18 mouse cellular contexts compared by ENCODE assay signal in genomic region chr4:107568159-107568558, GRCm38 (mm10).
DNase-seq lines count a peak whose midpoint lies in the region; ATAC-seq and TF ChIP-seq lines count a peak whose summit lies in the region.
"Had no signal": no experiment of that assay in that cellular context is flagged by ENCODE, and none has a peak within 500 bp of the region (broad histone marks: within the 10 kb centered on the region; RNA-seq: fewer than 3 reads in every experiment).

No protein-coding gene starts in this region.

- WGBS in forebrain, embryonic 10.5 days = 71% methylated on average over 21 of the region's 21 CpGs
- WGBS in forebrain, embryonic 15.5 days = 61% methylated on average over 21 of the region's 21 CpGs
- 72% methylated on average over 21 of the region's 21 CpGs for WGBS in kidney, postnatal 0 days
- WGBS in hindbrain, postnatal 0 days = 63% methylated on average over 21 of the region's 21 CpGs

- no peaks in the 10 kb centered on the region for H3K36me3 ChIP-seq in forebrain, embryonic 10.5 days (replicated peaks)
- no peaks in the 10 kb centered on the region for H3K36me3 ChIP-seq in forebrain, embryonic 15.5 days
- no peaks in the 10 kb centered on the region for H3K36me3 ChIP-seq in kidney, postnatal 0 days (ENCODE audit: insufficient read depth, low read length)
- no peaks in the 10 kb centered on the region for H3K36me3 ChIP-seq in CH12.LX (replicated peaks in 1 of 2; ENCODE audit: control insufficient read depth in 1 of 2, insufficient read depth in 1 of 2, low read length in 1 of 2)
- no peaks in the 10 kb centered on the region for H3K36me3 ChIP-seq in hindbrain, postnatal 0 days (ENCODE audit: insufficient read depth, low read length)
- H3K36me3 ChIP-seq: liver, embryonic 12.5 days had no signal

- H3K9ac ChIP-seq in forebrain, embryonic 15.5 days (replicated peaks) = no peak overlapping the region
- H3K9ac ChIP-seq in kidney, postnatal 0 days (ENCODE audit: low read depth, low read length) = no peak overlapping the region
- no peak overlapping the region for H3K9ac ChIP-seq in CH12.LX (ENCODE audit: insufficient read depth, low read depth)
- no peak overlapping the region for H3K9ac ChIP-seq in hindbrain, postnatal 0 days (replicated peaks; ENCODE audit: low read length)
- H3K9ac ChIP-seq: liver, embryonic 12.5 days had no signal

- peaks cover 41% of the 10 kb centered on the region for H3K27me3 ChIP-seq in forebrain, embryonic 10.5 days (ENCODE audit: poor library complexity, severe bottlenecking)
- no peaks in the 10 kb centered on the region for H3K27me3 ChIP-seq in forebrain, embryonic 15.5 days
- no peaks in the 10 kb centered on the region for H3K27me3 ChIP-seq in kidney, postnatal 0 days (ENCODE audit: insufficient read depth, low read length)
- H3K27me3 ChIP-seq in CH12.LX (replicated peaks) = peaks cover 3% of the 10 kb centered on the region
- H3K27me3 ChIP-seq in hindbrain, postnatal 0 days (ENCODE audit: insufficient read depth, low read length) = no peaks in the 10 kb centered on the region

- no peaks in the 10 kb centered on the region for H3K9me3 ChIP-seq in forebrain, embryonic 10.5 days
- no peaks in the 10 kb centered on the region for H3K9me3 ChIP-seq in forebrain, embryonic 15.5 days
- H3K9me3 ChIP-seq in kidney, postnatal 0 days (replicated peaks; ENCODE audit: low read length) = no peaks in the 10 kb centered on the region
- no peaks in the 10 kb centered on the region for H3K9me3 ChIP-seq in CH12.LX (replicated peaks; ENCODE audit: low read length)
- H3K9me3 ChIP-seq in hindbrain, postnatal 0 days (ENCODE audit: low read length) = no peaks in the 10 kb centered on the region
- H3K9me3 ChIP-seq: liver, embryonic 12.5 days had no signal

- ATAC-seq in forebrain, embryonic 15.5 days (replicated peaks) = no peak
- ATAC-seq in kidney, postnatal 0 days (replicated peaks; ENCODE audit: low FRiP score, low read depth) = no peak
- no peak for ATAC-seq in hindbrain, postnatal 0 days
- ATAC-seq: liver, embryonic 12.5 days had no signal

- peak overlapping the region; percentile 74 for H3K27ac ChIP-seq in forebrain, embryonic 10.5 days
- H3K27ac ChIP-seq in forebrain, embryonic 15.5 days (replicated peaks) = no peak overlapping the region
- no peak overlapping the region for H3K27ac ChIP-seq in kidney, postnatal 0 days
- no peak overlapping the region for H3K27ac ChIP-seq in CH12.LX (ENCODE audit: insufficient read depth, low read depth)
- H3K27ac ChIP-seq in hindbrain, postnatal 0 days = no peak overlapping the region
- H3K27ac ChIP-seq: liver, embryonic 12.5 days had no signal

- peak; percentile 51 for TF ChIP-seq CTCF in kidney, postnatal 0 days (IDR thresholded peaks at IDR 0.05; ENCODE audit: low read depth)
- peak in 1 of 2 experiments; percentile 31; a peak in 2 of 4 replicates for TF ChIP-seq CTCF in CH12.LX (conservative IDR thresholded peaks at IDR 0.05 in 1 of 2, IDR thresholded peaks at IDR 0.05 in 1 of 2; ENCODE audit: low read depth in 2 of 2, low read length in 2 of 2)
- peak; percentile 54 for TF ChIP-seq CTCF in hindbrain, postnatal 0 days (IDR thresholded peaks at IDR 0.05; ENCODE audit: low read depth)

- H3K79me2 ChIP-seq in CH12.LX (replicated peaks; ENCODE audit: control insufficient read depth, extremely low read depth, insufficient read depth, poor library complexity, severe bottlenecking) = no peaks in the 10 kb centered on the region

- H3K4me1 ChIP-seq in forebrain, embryonic 10.5 days = peaks cover 68% of the 10 kb centered on the region
- no peaks in the 10 kb centered on the region for H3K4me1 ChIP-seq in forebrain, embryonic 15.5 days
- H3K4me1 ChIP-seq in kidney, postnatal 0 days (replicated peaks; ENCODE audit: insufficient read depth, low read length) = peaks cover 4% of the 10 kb centered on the region; the same call in 1 of the 2 replicates
- H3K4me1 ChIP-seq in CH12.LX (ENCODE audit: control insufficient read depth in 1 of 2, insufficient read depth in 2 of 2) = no peaks in the 10 kb centered on the region
- no peaks in the 10 kb centered on the region; the same call in 1 of the 2 replicates for H3K4me1 ChIP-seq in hindbrain, postnatal 0 days (ENCODE audit: insufficient read depth, low read length)
- H3K4me1 ChIP-seq: liver, embryonic 12.5 days had no signal

- in situ Hi-C loops in CH12.LX (cut with MboI; ENCODE audit: low pct_ligation_motif_present, low pct_unique_long_range_greater_than_20kb, low sequenced_read_pairs) = no loop called here

- TF ChIP-seq RAD21 in CH12.LX (IDR thresholded peaks at IDR 0.05; ENCODE audit: low read depth, low read length) = peak; percentile 6

- dilution Hi-C loops in CH12.LX (cut with MboI; ENCODE audit: extremely low pct_ligation_motif_present, extremely low pct_unique_long_range_greater_than_20kb, low sequenced_read_pairs) = no loop called here

- no peak for TF ChIP-seq EP300 in CH12.LX (IDR thresholded peaks at IDR 0.05; ENCODE audit: low read length)

- DNase-seq in forebrain, embryonic 10.5 days (ENCODE audit: extremely low spot score, low spot score) = no peak
- DNase-seq in kidney, postnatal 0 days (ENCODE audit: low spot score) = no peak
- no peak for DNase-seq in kidney, postnatal 25 days
- DNase-seq in CH12.LX (ENCODE audit: extremely low read depth) = no peak
- DNase-seq in hindbrain, postnatal 0 days (ENCODE audit: low spot score) = no peak
- no peak for DNase-seq in gastrocnemius, adult 8-10 months (ENCODE audit: low spot score in 2 of 2)
- DNase-seq in spleen, adult 12 weeks (ENCODE audit: low spot score) = no peak
- DNase-seq: adrenal gland, postnatal 14 days; cerebellum, adult 2 months; gastrocnemius, postnatal 10 days; heart, adult 18-20 months; heart, postnatal 4 days; kidney, adult 11 months; left cerebral cortex, postnatal 4 days; lung, postnatal 10 days; right cerebral cortex, adult 18-20 months had no signal

- no peak overlapping the region for H3K4me3 ChIP-seq in forebrain, embryonic 10.5 days
- no peak overlapping the region for H3K4me3 ChIP-seq in forebrain, embryonic 15.5 days
- H3K4me3 ChIP-seq in kidney, postnatal 0 days (replicated peaks; ENCODE audit: low read depth, low read length) = no peak overlapping the region
- H3K4me3 ChIP-seq in CH12.LX (replicated peaks in 1 of 3; ENCODE audit: low read depth in 2 of 3, low read length in 2 of 3, poor library complexity in 1 of 3) = no peak overlapping the region
- no peak overlapping the region for H3K4me3 ChIP-seq in hindbrain, postnatal 0 days (ENCODE audit: low read length)
- H3K4me3 ChIP-seq: liver, embryonic 12.5 days had no signal

- no peak overlapping the region for H3K4me2 ChIP-seq in forebrain, embryonic 15.5 days (replicated peaks)
- no peak overlapping the region for H3K4me2 ChIP-seq in kidney, postnatal 0 days (ENCODE audit: low read length)
- H3K4me2 ChIP-seq in CH12.LX (ENCODE audit: insufficient read depth, low read depth, poor library complexity, severe bottlenecking) = no peak overlapping the region
- H3K4me2 ChIP-seq in hindbrain, postnatal 0 days (ENCODE audit: low read depth, low read length) = no peak overlapping the region
- H3K4me2 ChIP-seq: liver, embryonic 12.5 days had no signal

- no peak for TF ChIP-seq POLR2A in CH12.LX (IDR thresholded peaks at IDR 0.05; ENCODE audit: low read depth, low read length)

TF ChIP-seq in CH12.LX, 34 proteins besides CTCF, POLR2A, EP300 and RAD21:
- TF ChIP-seq SMC3 (IDR thresholded peaks at IDR 0.05; ENCODE audit: low read depth, low read length) (peak; percentile 27), ETS1 (conservative IDR thresholded peaks at IDR 0.05; ENCODE audit: low read depth, low read length) (no peak)
